Mouse (Mus musculus) MEL (cell line): Measurements from ENCODE around the gene Igflr1. TPM values are rescaled to one million over a fixed set of nuclear protein-coding genes. Genes with fewer than 3 reads are reported as not detected.
A peak's percentile ranks its signal among the peaks of the same experiment; 100 is the strongest.

Experiments
- DNase-seq: peaks from one replicate; pipeline ENCODE4 v3.0.0; 2011; ENCODE audit warnings: low read depth, low spot score
- H3K27ac ChIP-seq: 2 replicates; pipeline ENCODE4 v1.5.1; 2012; ENCODE audit warnings: low read depth, mild to moderate bottlenecking, control low read depth, low read length, moderate library complexity; ENCODE audit not compliant: control insufficient read depth
- H3K27me3 ChIP-seq, 2 experiments: fragments of 150-350 bp in 1 of 2; sonication (generic) in 1 of 2; 2 replicates each; pipeline ENCODE4 v1.6.1; 2012; ENCODE audit warnings: low read length in 2 of 2, mild to moderate bottlenecking in 2 of 2, improper control_type of control experiment in 1 of 2, moderate library complexity in 1 of 2; ENCODE audit not compliant: insufficient read depth in 2 of 2, control insufficient read depth in 1 of 2
- H3K36me3 ChIP-seq, 2 experiments: 2 replicates each; pipeline ENCODE4 v1.6.1; 2012 to 2014; ENCODE audit warnings: low read length in 2 of 2, improper control_type of control experiment in 1 of 2, inconsistent platforms in 1 of 2, mild to moderate bottlenecking in 1 of 2; ENCODE audit not compliant: insufficient read depth in 2 of 2, control insufficient read depth in 1 of 2
- H3K4me1 ChIP-seq, 2 experiments: fragments of 150-350 bp in 1 of 2; sonication (generic) in 1 of 2; 2 replicates each; pipeline ENCODE4 v1.6.1; 2012; ENCODE audit warnings: low read length in 2 of 2, improper control_type of control experiment in 1 of 2, mild to moderate bottlenecking in 1 of 2; ENCODE audit not compliant: insufficient read depth in 2 of 2, control insufficient read depth in 1 of 2
- H3K4me3 ChIP-seq, 2 experiments: fragments of 150-350 bp in 1 of 2; sonication (generic) in 1 of 2; 2 replicates each; pipeline ENCODE4 v1.5.1; 2012; ENCODE audit warnings: low read depth in 2 of 2, low read length in 2 of 2, mild to moderate bottlenecking in 2 of 2, moderate library complexity in 2 of 2, control low read depth in 1 of 2, improper control_type of control experiment in 1 of 2; ENCODE audit not compliant: control insufficient read depth in 1 of 2, insufficient read depth in 1 of 2
- H3K79me2 ChIP-seq: 2 replicates; pipeline ENCODE4 v1.6.1; 2012; ENCODE audit warnings: mild to moderate bottlenecking, low read length, moderate library complexity; ENCODE audit not compliant: control insufficient read depth, poor library complexity, insufficient read depth
- H3K9ac ChIP-seq: 2 replicates; pipeline ENCODE4 v1.6.1; 2012; ENCODE audit warnings: low read depth, mild to moderate bottlenecking, control low read depth, low read length, moderate library complexity; ENCODE audit not compliant: control insufficient read depth, poor library complexity, severe bottlenecking
- H3K9me3 ChIP-seq: fragments of 150-350 bp; sonication (generic); replicated peaks from 2 replicates; pipeline ENCODE4 v1.6.1; 2012; ENCODE audit warnings: mild to moderate bottlenecking, low read length, improper control_type of control experiment, moderate library complexity; ENCODE audit not compliant: insufficient read depth
- BHLHE40 ChIP-seq: IDR thresholded peaks from 2 replicates; pipeline ENCODE4 v1.6.1; 2012; ENCODE audit warnings: low read depth, mild to moderate bottlenecking, inconsistent platforms, low read length, improper control_type of control experiment, borderline replicate concordance
- CHD1 ChIP-seq: IDR thresholded peaks from 2 replicates; pipeline ENCODE4 v1.6.1; 2012; ENCODE audit warnings: low read depth, mild to moderate bottlenecking, inconsistent platforms, low read length, improper control_type of control experiment
- CHD2 ChIP-seq: IDR thresholded peaks from 2 replicates; pipeline ENCODE4 v1.6.1; 2011; ENCODE audit warnings: low read length, improper control_type of control experiment
- CTCF ChIP-seq, 3 experiments: IDR thresholded peaks in 2 of 3; conservative IDR thresholded peaks in 1 of 3; 2 replicates each; pipeline ENCODE4 v1.5.1; 2011 to 2012; ENCODE audit warnings: low read length in 3 of 3, low read depth in 2 of 3, mild to moderate bottlenecking in 2 of 3, improper control_type of control experiment in 1 of 3, inconsistent platforms in 1 of 3, mixed read lengths in 1 of 3, moderate library complexity in 1 of 3; ENCODE audit not compliant: control insufficient read depth in 1 of 3, insufficient read depth in 1 of 3, poor library complexity in 1 of 3, severe bottlenecking in 1 of 3
- ELF1 ChIP-seq: IDR thresholded peaks from 2 replicates; pipeline ENCODE4 v1.6.1; 2014; ENCODE audit warnings: low read depth, mild to moderate bottlenecking, inconsistent platforms, low read length, improper control_type of control experiment, moderate library complexity
- EP300 ChIP-seq, 2 experiments: IDR thresholded peaks; 2 replicates each; pipeline ENCODE4 v1.6.1; 2011; ENCODE audit warnings: improper control_type of control experiment in 2 of 2, low read length in 2 of 2, low read depth in 1 of 2, mild to moderate bottlenecking in 1 of 2
- ETS1 ChIP-seq: IDR thresholded peaks from 2 replicates; pipeline ENCODE4 v1.6.1; 2012; ENCODE audit warnings: low read depth, mild to moderate bottlenecking, inconsistent platforms, low read length, improper control_type of control experiment, moderate library complexity
- GABPA ChIP-seq: IDR thresholded peaks from 2 replicates; pipeline ENCODE4 v1.6.1; 2012; ENCODE audit warnings: low read depth, mild to moderate bottlenecking, inconsistent platforms, low read length, improper control_type of control experiment, moderate library complexity
- GATA1 ChIP-seq: IDR thresholded peaks from 2 replicates; pipeline ENCODE4 v1.6.1; 2011; ENCODE audit warnings: low read depth, low read length, improper control_type of control experiment
- JUND ChIP-seq: IDR thresholded peaks from 2 replicates; pipeline ENCODE4 v1.6.1; 2011; ENCODE audit warnings: low read depth, mild to moderate bottlenecking, improper control_type of control experiment, low read length
- KAT2A ChIP-seq: conservative IDR thresholded peaks from 2 replicates; pipeline ENCODE4 v1.6.1; 2012; ENCODE audit warnings: low read depth, low read length, improper control_type of control experiment, inconsistent platforms
- MAX ChIP-seq: IDR thresholded peaks from 2 replicates; pipeline ENCODE4 v1.6.1; 2011; ENCODE audit warnings: low read length, improper control_type of control experiment
- MAZ ChIP-seq: IDR thresholded peaks from 2 replicates; pipeline ENCODE4 v1.6.1; 2012; ENCODE audit warnings: low read depth, mild to moderate bottlenecking, inconsistent platforms, low read length, improper control_type of control experiment
- MXI1 ChIP-seq: IDR thresholded peaks from 2 replicates; pipeline ENCODE4 v1.6.1; 2011; ENCODE audit warnings: mild to moderate bottlenecking, low read depth, low read length, improper control_type of control experiment
- MYB ChIP-seq: IDR thresholded peaks from 2 replicates; pipeline ENCODE4 v1.6.1; 2011; ENCODE audit warnings: mild to moderate bottlenecking, low read depth, low read length, improper control_type of control experiment
- NELFE ChIP-seq: IDR thresholded peaks from 2 replicates; pipeline ENCODE4 v1.6.1; 2011; ENCODE audit warnings: low read depth, low read length, improper control_type of control experiment
- NRF1 ChIP-seq: IDR thresholded peaks from 2 replicates; pipeline ENCODE4 v1.6.1; 2014; ENCODE audit warnings: low read depth, mild to moderate bottlenecking, inconsistent platforms, low read length, improper control_type of control experiment, moderate library complexity; ENCODE audit not compliant: poor library complexity, insufficient read depth, severe bottlenecking
- POLR2AphosphoS2 ChIP-seq: IDR thresholded peaks from 2 replicates; pipeline ENCODE4 v1.6.1; 2011; ENCODE audit warnings: low read length, improper control_type of control experiment
- POLR2AphosphoS5 ChIP-seq: IDR thresholded peaks from 2 replicates; pipeline ENCODE4 v1.6.1; 2012; ENCODE audit warnings: low read depth, borderline replicate concordance, mild to moderate bottlenecking, inconsistent platforms, low read length, moderate library complexity, mixed read lengths
- RAD21 ChIP-seq: IDR thresholded peaks from 2 replicates; pipeline ENCODE4 v1.6.1; 2011; ENCODE audit warnings: mild to moderate bottlenecking, low read depth, low read length, improper control_type of control experiment
- RCOR1 ChIP-seq: IDR thresholded peaks from 2 replicates; pipeline ENCODE4 v1.6.1; 2012; ENCODE audit warnings: low read depth, mild to moderate bottlenecking, inconsistent platforms, low read length, improper control_type of control experiment
- SIN3A ChIP-seq: IDR thresholded peaks from 2 replicates; pipeline ENCODE4 v1.6.1; 2012; ENCODE audit warnings: low read length, improper control_type of control experiment, inconsistent platforms
- SMC3 ChIP-seq: IDR thresholded peaks from 2 replicates; pipeline ENCODE4 v1.6.1; 2011; ENCODE audit warnings: low read depth, low read length, improper control_type of control experiment
- TAL1 ChIP-seq: IDR thresholded peaks from 2 replicates; pipeline ENCODE4 v1.6.1; 2012; ENCODE audit warnings: mild to moderate bottlenecking, inconsistent platforms, low read length, moderate library complexity, mixed read lengths
- TBP ChIP-seq: IDR thresholded peaks from 2 replicates; pipeline ENCODE4 v1.8.0; 2011; ENCODE audit warnings: low read depth, low read length, improper control_type of control experiment
- TCF12 ChIP-seq: IDR thresholded peaks from 2 replicates; pipeline ENCODE4 v1.6.1; 2014; ENCODE audit warnings: low read depth, mild to moderate bottlenecking, inconsistent platforms, low read length, improper control_type of control experiment, moderate library complexity
- USF2 ChIP-seq, 2 experiments: IDR thresholded peaks; 2 replicates each; pipeline ENCODE4 v1.6.1; 2011 to 2012; ENCODE audit warnings: improper control_type of control experiment in 2 of 2, low read length in 2 of 2, borderline replicate concordance in 1 of 2, inconsistent platforms in 1 of 2, low read depth in 1 of 2, mild to moderate bottlenecking in 1 of 2; ENCODE audit not compliant: insufficient read depth in 1 of 2
- ZC3H11A ChIP-seq: IDR thresholded peaks from 2 replicates; pipeline ENCODE4 v1.6.1; 2012; ENCODE audit warnings: low read depth, mild to moderate bottlenecking, inconsistent platforms, low read length, improper control_type of control experiment
- ZKSCAN1 ChIP-seq: IDR thresholded peaks from 2 replicates; pipeline ENCODE4 v1.6.1; 2012; ENCODE audit warnings: low read depth, mild to moderate bottlenecking, inconsistent platforms, low read length, improper control_type of control experiment, moderate library complexity
- ZMIZ1 ChIP-seq: IDR thresholded peaks from 2 replicates; pipeline ENCODE4 v1.6.1; 2012; ENCODE audit warnings: low read depth, mild to moderate bottlenecking, inconsistent platforms, low read length, improper control_type of control experiment, moderate library complexity
- ZNF384 ChIP-seq: IDR thresholded peaks from 2 replicates; pipeline ENCODE4 v1.6.1; 2012; ENCODE audit warnings: low read depth, mild to moderate bottlenecking, inconsistent platforms, low read length, improper control_type of control experiment
- polyA plus RNA-seq, 2 experiments: library from polyadenylated mRNA; stranded (reverse) in 1 of 2; unstranded in 1 of 2; fragments of >175 nt in 1 of 2; fragments of >200 nt in 1 of 2; gene quantifications; 2 replicates each; pipeline versions ENCODE4 v1.2.1 to v1.2.4; 2012; ENCODE audit warnings: low replicate concordance in 2 of 2, low read depth in 1 of 2; ENCODE audit not compliant: insufficient read length in 2 of 2, insufficient read depth in 1 of 2, missing spikeins in 1 of 2
- total RNA-seq: library from RNA; depleted of rRNA; stranded (reverse); fragments of 300-350 nt; gene quantifications from 2 replicates; pipeline ENCODE4 v1.2.3, GENCODE M21; 2012

Igflr1 gene
- total and polyA plus RNA-seq, 3 experiments, result 1.3 to 3.1 TPM; not detected in 1

DNA sequence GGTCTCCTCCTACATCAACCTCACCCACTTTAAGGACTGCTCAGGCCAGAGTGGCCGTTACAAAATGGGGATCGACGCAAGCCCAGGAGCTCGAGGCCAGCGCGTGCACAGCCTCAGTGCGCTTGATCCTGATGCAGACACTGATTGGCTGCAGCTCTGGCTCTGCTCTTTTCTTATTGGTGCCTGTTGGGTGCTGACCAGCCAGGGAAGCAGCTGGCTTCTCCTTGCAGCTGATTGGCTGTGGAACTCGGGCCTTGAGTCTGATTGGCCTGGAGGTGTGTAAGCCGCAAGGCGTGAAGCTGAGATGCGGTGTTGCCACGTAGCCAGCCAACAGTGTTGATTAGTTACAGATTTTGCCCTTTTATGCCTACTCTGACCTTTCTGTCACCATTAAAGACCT is 33.6 kb downstream of the Igflr1 start, which contains the start of gene Zbtb32:
TSS of gene Zbtb32 (minus strand) at position 124 of the 400 bp plus-strand sequence.
- H3K79me2 ChIP-seq, result no peaks in the 10 kb centered on the region; the same call in 1 of the 2 replicates
- H3K27me3 ChIP-seq, result no peaks in the 10 kb centered on the region
- no peaks in the 10 kb centered on the region for H3K9me3 ChIP-seq
- TF ChIP-seq POLR2AphosphoS5, result no peak
- peak within 1 kb of the TSS; percentile 79 for H3K9ac ChIP-seq
- peak within 1 kb of the TSS; percentile 50 to 51 for H3K4me3 ChIP-seq
- DNase-seq, result peak; percentile 39
- peaks cover 0 to 6% of the 10 kb centered on the region in 2 experiments; a peak in 2 of 4 replicates for H3K36me3 ChIP-seq
- H3K4me1 ChIP-seq, result peaks cover 2 to 13% of the 10 kb centered on the region in 2 experiments; a peak in 3 of 4 replicates
- H3K27ac ChIP-seq, result peak within 1 kb of the TSS; percentile 82

DNA sequence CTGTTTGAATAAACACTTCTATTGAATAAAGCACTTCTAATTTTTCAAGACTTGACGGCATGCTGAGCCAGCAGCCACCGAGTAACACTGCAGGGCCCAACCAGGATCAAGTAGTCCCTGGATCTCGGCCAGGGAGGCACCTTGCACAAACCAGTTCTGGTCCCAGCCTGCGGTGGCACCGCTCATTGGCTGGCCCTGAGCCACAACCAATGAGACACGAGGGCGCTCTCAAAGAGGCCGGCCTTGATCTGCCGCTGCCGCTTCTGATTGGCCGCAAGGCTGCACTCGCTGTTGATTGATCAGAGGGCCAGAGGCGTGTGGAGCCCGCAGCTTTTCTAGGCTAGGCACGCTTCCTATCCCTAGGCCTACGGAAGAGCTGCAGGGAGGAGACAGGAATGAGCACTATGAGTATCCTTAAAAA is 34.7 kb downstream of the Igflr1 start:
- Histone ChIP-seq H3K9me3 (no peaks in the 10 kb centered on the region), H3K9ac (peak overlapping the region; percentile 82), H3K27ac (peak overlapping the region; percentile 84), H3K27me3 (no peaks in the 10 kb centered on the region), H3K4me3 (peak overlapping the region; percentile 73 to 77), H3K36me3 (peaks cover 0 to 4% of the 10 kb centered on the region in 2 experiments; a peak in 2 of 4 replicates), H3K4me1 (peaks cover 0 to 7% of the 10 kb centered on the region in 2 experiments; a peak in 2 of 4 replicates), H3K79me2 (no peaks in the 10 kb centered on the region; the same call in 1 of the 2 replicates)
- peak; percentile 100 for DNase-seq
- TF ChIP-seq MYB (no peak), KAT2A (peak; percentile 39; the same call in 1 of the 2 replicates), NELFE (peak; percentile 77), ZMIZ1 (peak; percentile 88; the same call in 1 of the 2 replicates), POLR2AphosphoS2 (peak; percentile 82), CHD2 (peak; percentile 64), POLR2AphosphoS5 (no peak), ZC3H11A (no peak), GATA1 (no peak; the same call in 1 of the 2 replicates), ETS1 (0 out of 2 replicates have a peak, but pooled peaks have one; percentile 18), ZKSCAN1 (no peak), GABPA (no peak), ELF1 (no peak), MAZ (peak; percentile 47; the same call in 1 of the 2 replicates), JUND (no peak), MXI1 (peak; percentile 73), MAX (peak; percentile 65), EP300 (IDR thresholded peaks at IDR 0.05; ENCODE audit: low read depth in 1 of 2, low read length in 2 of 2) (no peak), CHD1 (no peak), ZNF384 (no peak), USF2 (IDR thresholded peaks at IDR 0.05; ENCODE audit: borderline replicate concordance in 1 of 2, insufficient read depth in 1 of 2, low read depth in 1 of 2, low read length in 2 of 2) (no peak), BHLHE40 (peak; percentile 27; the same call in 1 of the 2 replicates), SMC3 (no peak), CTCF (IDR thresholded peaks at IDR 0.05 in 2 of 3, conservative IDR thresholded peaks at IDR 0.05 in 1 of 3; ENCODE audit: control insufficient read depth in 1 of 3, insufficient read depth in 1 of 3, low read depth in 2 of 3, low read length in 3 of 3, poor library complexity in 1 of 3, severe bottlenecking in 1 of 3) (no peak), RCOR1 (0 out of 2 replicates have a peak, but pooled peaks have one; percentile 32), RAD21 (no peak), SIN3A (peak; percentile 88), TCF12 (no peak), TBP (peak; percentile 30; the same call in 1 of the 2 replicates), TAL1 (no peak), NRF1 (0 out of 2 replicates have a peak, but pooled peaks have one; percentile 12)
